Mouse (Mus musculus): ENCODE data around the gene Ercc8.

GRCm38 (mm10) chr13:108159241-108159575, 677 bp downstream of the Ercc8 start:
- TF ChIP-seq CTCF (IDR thresholded peaks at IDR 0.05; ENCODE audit: low read depth) (no peak), EP300 (IDR thresholded peaks at IDR 0.05; ENCODE audit: low read depth) (no peak)
